Mouse (Mus musculus) lung, adult 2 months (tissue): ENCODE measurements around the gene Cmklr1.

ENCODE experiments used
- CTCF ChIP-seq: fragments of 200-500 bp; IDR thresholded peaks from 2 replicates; pipeline ENCODE4 v1.5.1; 2011; ENCODE audit warnings: mild to moderate bottlenecking, low read length, control low read depth; ENCODE audit not compliant: insufficient read depth
- POLR2A ChIP-seq: fragments of 200-500 bp; IDR thresholded peaks from 2 replicates; pipeline ENCODE4 v1.6.1; 2011; ENCODE audit warnings: low read depth, mild to moderate bottlenecking, control low read depth, low read length, borderline replicate concordance; ENCODE audit errors: extremely low read depth

GRCm38 (mm10) chr5:113608511-113608910, 41.7 kb downstream of the Cmklr1 start:
- no peak for TF ChIP-seq CTCF
- TF ChIP-seq POLR2A, result no peak
